Mouse (Mus musculus) heart, adult 2 months (tissue): ENCODE data around the gene Rnf220.

ENCODE experiments used
- CTCF ChIP-seq: fragments of 200-600 bp; IDR thresholded peaks from 2 replicates; pipeline ENCODE4 v1.8.1; 2022; ENCODE audit warnings: antibody characterized with exemption, mild to moderate bottlenecking, moderate library complexity
- POLR2A ChIP-seq: fragments of 200-500 bp; IDR thresholded peaks from 2 replicates; pipeline ENCODE4 v1.6.1; 2011; ENCODE audit warnings: mild to moderate bottlenecking, low read depth, low read length, control low read depth; ENCODE audit not compliant: insufficient read depth

GRCm38 (mm10) chr4:117360713-117361557 lies 135.9 kb downstream of the Rnf220 start:
- TF ChIP-seq CTCF (no peak), POLR2A (no peak)
